Mouse (Mus musculus) limb, embryonic 11.5 days (tissue): ENCODE results near the gene Rxfp4. TPM values are rescaled to one million over a fixed set of nuclear protein-coding genes. Genes with fewer than 3 reads are reported as not detected.
A peak's percentile ranks its signal among the peaks of the same experiment; 100 is the strongest.

ENCODE experiments used
- ATAC-seq: fragments of 200-750 bp; cut with Nextera tagmentation; 2 replicates; pipeline ENCODE4 v1.8.0; 2017; ENCODE audit warnings: low read depth; ENCODE audit not compliant: insufficient number of reproducible peaks, low FRiP score, low TSS enrichment
- DNase-seq: peaks from one replicate; pipeline ENCODE4 v3.0.0-alpha.2; 2015; ENCODE audit warnings: low spot score
- H3K27ac ChIP-seq: fragments of 300-500 bp; sonication (generic); replicated peaks from 2 replicates; pipeline ENCODE4 v1.5.1; 2014; ENCODE audit warnings: low read depth, mild to moderate bottlenecking, low read length
- H3K27me3 ChIP-seq: fragments of 300-500 bp; sonication (generic); 2 replicates; pipeline ENCODE4 v1.6.1; 2014; ENCODE audit warnings: mild to moderate bottlenecking, low read length, mixed read lengths; ENCODE audit not compliant: control insufficient read depth, insufficient read depth
- H3K36me3 ChIP-seq: fragments of 300-500 bp; sonication (generic); 2 replicates; pipeline ENCODE4 v1.6.1; 2014; ENCODE audit warnings: mild to moderate bottlenecking, low read length, moderate library complexity, mixed read lengths; ENCODE audit not compliant: control insufficient read depth, insufficient read depth
- H3K4me1 ChIP-seq: fragments of 300-500 bp; sonication (generic); 2 replicates; pipeline ENCODE4 v1.6.1; 2014; ENCODE audit warnings: low read length, mixed read lengths; ENCODE audit not compliant: control insufficient read depth, insufficient read depth
- H3K4me2 ChIP-seq: fragments of 300-500 bp; sonication (generic); 2 replicates; pipeline ENCODE4 v1.6.1; 2014; ENCODE audit warnings: low read depth, mild to moderate bottlenecking, moderate library complexity; ENCODE audit not compliant: severe bottlenecking
- H3K4me3 ChIP-seq: fragments of 300-500 bp; sonication (generic); 2 replicates; pipeline ENCODE4 v1.5.1; 2014; ENCODE audit warnings: low read depth, low read length
- H3K9ac ChIP-seq: fragments of 300-500 bp; sonication (generic); 2 replicates; pipeline ENCODE4 v1.6.1; 2014; ENCODE audit warnings: mild to moderate bottlenecking, low read length
- H3K9me3 ChIP-seq: fragments of 300-500 bp; sonication (generic); 2 replicates; pipeline ENCODE4 v1.6.1; 2016; ENCODE audit warnings: low read length; ENCODE audit not compliant: control insufficient read depth
- WGBS: fragments of 180-500 bp; shearing (Covaris S2); extraction: QIAGEN DNeasy Blood & Tissue Kit; methylation state at CpG from one replicate; pipeline ENCODE4 v1.1.7; 2014; 5-methylcytosine and 5-hydroxymethylcytosine counted together
- polyA plus RNA-seq: library from polyadenylated mRNA; unstranded; fragments of >200 nt; fragmentation: Nextera tagmentation; extraction: Ambion mirVana; gene quantifications from 2 replicates; pipeline ENCODE4 v1.2.1, GENCODE M21; 2014

Rxfp4 gene
- polyA plus RNA-seq, 1 experiment from 2014 or later = not detected

GRCm38 (mm10) chr3:88629244-88629643 lies 23.7 kb downstream of the Rxfp4 start:
- Histone ChIP-seq H3K4me1 (peaks cover 5% of the 10 kb centered on the region), H3K4me3 (no peak overlapping the region), H3K9me3 (no peaks in the 10 kb centered on the region), H3K27ac (no peak overlapping the region), H3K9ac (no peak overlapping the region; the same call in 1 of the 2 replicates), H3K4me2 (no peak overlapping the region), H3K36me3 (peaks cover 23% of the 10 kb centered on the region), H3K27me3 (no peaks in the 10 kb centered on the region)
- DNase-seq (no peak), ATAC-seq (no peak)
- 82% methylated on average over 13 of the region's 13 CpGs for WGBS

GRCm38 (mm10) chr3:88628766-88629165 lies 24.2 kb downstream of the Rxfp4 start:
- Histone ChIP-seq H3K9me3 (no peaks in the 10 kb centered on the region), H3K9ac (no peak overlapping the region; the same call in 1 of the 2 replicates), H3K27ac (no peak overlapping the region), H3K4me3 (no peak overlapping the region), H3K27me3 (no peaks in the 10 kb centered on the region), H3K4me1 (peaks cover 9% of the 10 kb centered on the region), H3K4me2 (no peak overlapping the region), H3K36me3 (peaks cover 18% of the 10 kb centered on the region)
- WGBS = 82% methylated on average over 4 of the region's 4 CpGs
- DNase-seq = no peak
- no peak for ATAC-seq

- peaks cover 13% of the 10 kb centered on the region; the same call in 1 of the 2 replicates for H3K36me3 ChIP-seq
- WGBS = 81% methylated on average over 2 of the region's 2 CpGs
- H3K9ac ChIP-seq = no peak overlapping the region
- ATAC-seq = no peak
- no peak overlapping the region for H3K27ac ChIP-seq
- H3K4me3 ChIP-seq = no peak overlapping the region
- no peaks in the 10 kb centered on the region for H3K27me3 ChIP-seq
- no peak overlapping the region for H3K4me2 ChIP-seq
- no peak for DNase-seq
- peaks cover 10% of the 10 kb centered on the region for H3K4me1 ChIP-seq
- H3K9me3 ChIP-seq = no peaks in the 10 kb centered on the region
Measured at GRCm38 (mm10) chr3:88627535-88627934, 25.4 kb downstream of the Rxfp4 start.

GRCm38 (mm10) chr3:88627114-88627513 lies 25.8 kb downstream of the Rxfp4 start:
- ATAC-seq (no peak), DNase-seq (no peak)
- H3K27me3 ChIP-seq = no peaks in the 10 kb centered on the region
- H3K4me1 ChIP-seq = peaks cover 10% of the 10 kb centered on the region
- peaks cover 9% of the 10 kb centered on the region; the same call in 1 of the 2 replicates for H3K36me3 ChIP-seq
- H3K4me3 ChIP-seq = no peak overlapping the region
- H3K9me3 ChIP-seq = no peaks in the 10 kb centered on the region
- H3K27ac ChIP-seq = no peak overlapping the region
- no peak overlapping the region for H3K4me2 ChIP-seq
- WGBS = 61% methylated on average over 4 of the region's 4 CpGs
- no peak overlapping the region for H3K9ac ChIP-seq

- H3K9ac ChIP-seq = peak overlapping the region; percentile 14; the same call in 1 of the 2 replicates
Measured at GRCm38 (mm10) chr3:88626316-88626715, 26.6 kb downstream of the Rxfp4 start.

GRCm38 (mm10) chr3:88625531-88625930 lies 27.4 kb downstream of the Rxfp4 start:
- H3K36me3 ChIP-seq = peaks cover 3% of the 10 kb centered on the region; the same call in 1 of the 2 replicates
- no peak overlapping the region for H3K4me3 ChIP-seq
- WGBS = 91% methylated on average over 7 of the region's 7 CpGs
- no peak overlapping the region for H3K27ac ChIP-seq
- DNase-seq = no peak
- H3K4me1 ChIP-seq = peaks cover 11% of the 10 kb centered on the region
- no peak overlapping the region for H3K4me2 ChIP-seq
- no peaks in the 10 kb centered on the region for H3K27me3 ChIP-seq
- 0 out of 2 replicates have a peak overlapping the region, but pooled peaks have one; percentile 12 for H3K9ac ChIP-seq
- ATAC-seq = no peak
- H3K9me3 ChIP-seq = no peaks in the 10 kb centered on the region

More at GRCm38 (mm10) chr3:88626316-88626715, 26.6 kb downstream of the Rxfp4 start:
- Histone ChIP-seq H3K4me1 (peaks cover 10% of the 10 kb centered on the region), H3K27ac (no peak overlapping the region), H3K27me3 (no peaks in the 10 kb centered on the region), H3K4me2 (no peak overlapping the region), H3K9me3 (no peaks in the 10 kb centered on the region), H3K4me3 (no peak overlapping the region), H3K36me3 (peaks cover 6% of the 10 kb centered on the region; the same call in 1 of the 2 replicates)
- ATAC-seq (no peak), DNase-seq (no peak)
- 79% methylated on average over 7 of the region's 7 CpGs for WGBS

- H3K4me3 ChIP-seq = no peak overlapping the region
- 0 out of 2 replicates have a peak overlapping the region, but pooled peaks have one; percentile 35 for H3K9ac ChIP-seq
- no peaks in the 10 kb centered on the region for H3K9me3 ChIP-seq
- peaks cover 15% of the 10 kb centered on the region for H3K4me1 ChIP-seq
- peak overlapping the region; percentile 63; the same call in 1 of the 2 replicates for H3K4me2 ChIP-seq
- 62% methylated on average over 2 of the region's 2 CpGs for WGBS
- ATAC-seq (no peak), DNase-seq (no peak)
- H3K36me3 ChIP-seq = peaks cover 3% of the 10 kb centered on the region; the same call in 1 of the 2 replicates
- H3K27ac ChIP-seq = no peak overlapping the region
- no peaks in the 10 kb centered on the region for H3K27me3 ChIP-seq
Measured at GRCm38 (mm10) chr3:88624951-88625350, 28.0 kb downstream of the Rxfp4 start.

- peak overlapping the region; percentile 62 for H3K4me3 ChIP-seq
- H3K36me3 ChIP-seq = peaks cover 1% of the 10 kb centered on the region; the same call in 1 of the 2 replicates
- ATAC-seq (no peak), DNase-seq (no peak)
- peak overlapping the region; percentile 35; the same call in 1 of the 2 replicates for H3K9ac ChIP-seq
- H3K27me3 ChIP-seq = no peaks in the 10 kb centered on the region
- no peak overlapping the region for H3K27ac ChIP-seq
- 41% methylated on average over 4 of the region's 4 CpGs for WGBS
- H3K4me1 ChIP-seq = peaks cover 15% of the 10 kb centered on the region
- H3K9me3 ChIP-seq = no peaks in the 10 kb centered on the region
- H3K4me2 ChIP-seq = peak overlapping the region; percentile 63
Measured at GRCm38 (mm10) chr3:88624324-88624723, 28.6 kb downstream of the Rxfp4 start.
